Mouse (Mus musculus) megakaryocyte, adult 5-6 weeks (primary cell): ENCODE measurements around the gene Lrrc42. TPM values are rescaled to one million over a fixed set of nuclear protein-coding genes. Genes with fewer than 3 reads are reported as not detected.

Source experiments
- ATAC-seq: 2 replicates; pipeline ENCODE4 v1.8.0; 2016; ENCODE audit warnings: mild to moderate bottlenecking, inconsistent platforms; ENCODE audit not compliant: poor library complexity, severe bottlenecking
- total RNA-seq, 2 experiments: library from RNA; stranded (forward) in 1 of 2; stranded (reverse) in 1 of 2; fragments of 153-499, 151-499 nt in 1 of 2; fragments of 221-1000, 200-1000 nt in 1 of 2; gene quantifications; 2 replicates each; pipeline versions ENCODE4 v1.2.3 to v1.2.4; 2015 to 2017

Lrrc42 gene
- total RNA-seq (2015) (11.0 and 14.4 TPM in 2 replicates), total RNA-seq (2017) (3.2 and 16.3 TPM in 2 replicates)

DNA sequence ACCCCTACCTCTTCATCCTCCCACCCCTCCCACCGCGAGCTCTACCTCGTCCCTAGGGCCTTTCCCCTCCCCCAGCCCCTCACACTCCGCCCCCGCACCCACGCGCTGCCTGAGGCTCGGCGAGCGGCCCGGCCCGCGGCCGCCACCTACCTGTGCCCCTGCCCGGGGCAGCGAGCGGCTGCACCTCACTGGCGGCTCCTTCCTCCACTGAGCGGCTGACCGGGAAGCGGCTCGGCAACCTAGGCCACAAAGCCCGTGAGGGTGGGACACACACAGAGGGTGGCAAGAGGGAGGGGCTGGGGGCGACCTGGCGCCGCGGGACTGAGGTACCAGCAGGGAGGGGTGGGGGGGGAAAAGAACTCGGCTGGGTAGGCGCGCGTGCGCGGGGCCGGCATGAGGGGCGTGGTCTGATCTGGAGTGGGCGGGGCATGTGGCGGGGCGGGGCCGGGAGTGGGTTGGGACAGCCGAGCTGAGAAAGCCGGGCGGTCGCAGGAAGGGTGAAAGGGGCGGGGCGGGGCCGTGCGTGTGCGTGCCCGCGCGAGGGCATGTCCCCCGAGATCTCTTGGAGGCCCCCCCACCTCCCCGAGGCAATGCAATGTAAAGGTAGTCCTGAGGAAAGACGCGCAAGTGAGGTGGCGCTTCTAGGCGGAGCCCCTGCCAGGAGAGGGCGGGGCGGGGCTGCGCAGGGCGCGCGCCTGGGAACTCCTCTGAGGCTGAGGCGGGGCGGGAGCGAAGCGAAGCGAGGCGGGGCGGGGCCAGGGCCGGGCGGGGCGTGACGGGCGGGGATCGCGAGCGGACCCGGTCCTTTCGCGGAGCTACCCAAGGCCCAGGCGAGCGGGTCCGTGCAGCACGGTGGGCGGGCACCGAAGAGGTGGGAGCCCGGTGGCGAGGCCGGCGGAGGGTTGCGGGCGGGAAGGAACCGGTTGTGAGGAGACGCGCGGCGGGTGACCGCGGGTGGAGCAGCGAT is at the start of gene Lrrc42, which contains the start of gene Hspb11:
Lrrc42 (minus strand) TSS at position 408 of the 967 bp plus-strand sequence.
Hspb11 (plus strand) TSS at position 469 of the 967 bp plus-strand sequence.
- ATAC-seq: peak; percentile 91

DNA sequence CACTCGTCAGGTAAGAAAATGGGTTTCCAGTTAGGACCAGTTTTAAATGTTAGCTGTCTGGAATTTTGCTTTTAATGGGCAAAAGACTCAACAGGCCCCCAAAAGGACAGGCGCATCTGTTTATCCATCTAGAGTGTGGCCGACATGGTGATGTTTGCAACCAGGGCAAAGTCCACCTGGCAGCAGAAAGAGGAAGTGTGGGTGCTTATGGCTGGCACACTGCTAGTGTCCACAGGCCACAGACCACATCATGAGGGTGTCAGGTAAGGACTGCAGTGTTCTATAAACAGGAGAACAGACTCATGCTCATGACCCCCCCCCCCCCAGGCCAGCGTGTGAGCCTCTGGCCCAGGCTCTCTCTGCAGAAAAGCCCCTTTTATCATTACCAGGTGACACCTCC is 49.5 kb upstream of the Lrrc42 start:
- ATAC-seq: peak; percentile 68

- no peak for ATAC-seq
Measured at GRCm38 (mm10) chr4:107302221-107302620, 48.9 kb upstream of the Lrrc42 start.

- no peak for ATAC-seq
Measured at GRCm38 (mm10) chr4:107300902-107301555, 47.7 kb upstream of the Lrrc42 start.

DNA sequence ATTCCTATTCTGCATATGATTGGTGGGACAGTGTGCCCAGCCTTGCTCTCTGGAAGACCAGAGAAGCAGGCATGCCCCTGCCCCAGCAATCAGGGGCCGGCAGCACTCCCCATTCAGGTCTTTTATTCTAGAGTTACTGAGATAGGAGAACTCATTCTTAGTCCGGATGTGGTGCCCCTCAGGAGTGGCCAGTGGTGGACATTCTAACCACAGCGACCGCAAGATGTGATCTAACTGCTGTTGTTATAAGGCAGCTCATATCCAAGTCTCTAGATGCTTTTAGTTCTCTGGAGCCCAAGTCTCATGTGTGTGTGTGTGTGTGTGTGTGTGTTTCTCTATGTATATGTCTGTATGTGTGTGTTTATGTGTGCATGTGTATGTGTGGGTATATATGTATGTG is 47.0 kb upstream of the Lrrc42 start:
- peak; percentile 64 for ATAC-seq

DNA sequence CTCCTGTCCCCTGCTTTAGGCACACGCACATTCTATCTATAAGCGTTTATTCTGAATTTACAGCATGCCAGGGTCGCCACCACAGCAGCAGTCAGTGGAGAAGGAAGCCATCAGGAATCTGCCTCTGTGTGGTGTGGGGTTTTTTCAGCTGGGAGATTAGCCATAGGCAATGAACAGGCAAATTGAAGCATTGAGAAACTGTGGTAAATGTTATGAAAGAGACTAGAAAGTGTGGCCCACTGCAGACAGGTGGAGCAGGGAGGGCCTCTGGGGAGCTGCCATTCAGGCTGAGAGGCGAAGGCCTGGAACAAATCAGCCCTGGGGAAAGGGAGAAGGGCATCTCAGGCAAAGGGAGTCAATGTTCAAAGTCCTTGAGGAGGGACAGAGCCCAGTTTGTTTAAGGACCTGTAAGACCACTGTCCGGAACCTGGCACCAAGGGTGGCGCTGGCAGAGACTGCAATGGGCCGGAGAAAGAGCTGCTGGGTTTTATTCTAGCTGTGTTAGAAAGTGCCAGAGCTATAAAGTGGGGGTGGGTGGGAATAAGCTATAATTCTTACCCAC is 46.5 kb upstream of the Lrrc42 start:
- peak; percentile 43 for ATAC-seq

- no peak for ATAC-seq
Measured at GRCm38 (mm10) chr4:107298071-107298606, 44.8 kb upstream of the Lrrc42 start.

DNA sequence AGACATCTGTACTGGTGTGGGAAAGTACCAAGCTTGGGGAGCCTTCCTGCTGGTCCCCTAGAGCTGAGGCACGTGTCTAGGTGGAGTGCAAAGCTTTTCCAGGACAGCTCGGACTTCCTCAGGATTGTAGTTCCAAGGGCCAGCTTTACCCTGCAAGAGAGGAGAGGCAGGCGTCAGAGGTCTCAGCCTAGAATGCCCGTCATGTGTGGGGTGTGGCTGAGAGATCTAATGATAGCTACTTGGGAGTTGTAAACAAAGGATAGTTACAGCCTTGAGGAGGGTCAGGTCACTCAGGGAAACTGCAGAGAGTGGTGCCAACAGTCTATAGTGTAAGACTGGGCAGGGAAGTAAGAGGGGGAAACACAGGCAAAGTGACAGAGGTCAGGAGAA is 38.9 kb upstream of the Lrrc42 start:
- no peak for ATAC-seq

- no peak for ATAC-seq
Measured at GRCm38 (mm10) chr4:107291611-107292272, 38.4 kb upstream of the Lrrc42 start.

GRCm38 (mm10) chr4:107287517-107287916 is 34.2 kb upstream of the Lrrc42 start:
- ATAC-seq: no peak

GRCm38 (mm10) chr4:107286386-107286785 is 33.1 kb upstream of the Lrrc42 start:
- no peak for ATAC-seq

GRCm38 (mm10) chr4:107285446-107286200 is 32.3 kb upstream of the Lrrc42 start:
- ATAC-seq: peak; percentile 99

DNA sequence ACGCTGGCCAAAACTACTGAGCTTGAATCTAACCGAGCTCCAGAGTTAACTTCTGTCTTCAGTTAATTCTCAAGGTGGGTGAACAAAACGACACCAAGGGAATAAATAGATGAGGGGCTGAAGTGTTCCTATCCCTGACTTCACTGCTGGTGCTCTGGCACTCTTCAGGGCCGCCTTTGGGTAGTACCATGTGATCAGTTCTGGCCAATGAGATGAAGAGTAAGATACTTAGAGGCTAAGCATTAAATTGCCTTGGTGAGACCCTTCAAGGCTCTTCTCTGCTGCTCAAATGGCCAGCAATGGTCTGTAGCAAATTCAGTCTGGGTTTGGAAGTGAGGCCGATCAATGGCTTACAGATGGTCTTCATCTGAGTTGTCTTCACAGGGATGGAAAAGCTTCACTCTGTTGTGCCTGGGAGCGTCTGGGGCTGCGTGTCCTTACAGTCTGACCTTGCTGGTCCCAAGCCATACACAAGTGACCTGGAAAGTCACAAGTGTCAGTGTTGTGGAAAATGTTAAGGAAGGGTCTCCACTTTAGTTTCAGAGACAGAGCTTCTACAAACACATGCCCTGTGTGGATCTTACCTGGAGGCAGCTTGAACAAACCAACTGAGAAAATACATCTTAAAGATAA is 27.6 kb upstream of the Lrrc42 start:
- ATAC-seq: no peak

DNA sequence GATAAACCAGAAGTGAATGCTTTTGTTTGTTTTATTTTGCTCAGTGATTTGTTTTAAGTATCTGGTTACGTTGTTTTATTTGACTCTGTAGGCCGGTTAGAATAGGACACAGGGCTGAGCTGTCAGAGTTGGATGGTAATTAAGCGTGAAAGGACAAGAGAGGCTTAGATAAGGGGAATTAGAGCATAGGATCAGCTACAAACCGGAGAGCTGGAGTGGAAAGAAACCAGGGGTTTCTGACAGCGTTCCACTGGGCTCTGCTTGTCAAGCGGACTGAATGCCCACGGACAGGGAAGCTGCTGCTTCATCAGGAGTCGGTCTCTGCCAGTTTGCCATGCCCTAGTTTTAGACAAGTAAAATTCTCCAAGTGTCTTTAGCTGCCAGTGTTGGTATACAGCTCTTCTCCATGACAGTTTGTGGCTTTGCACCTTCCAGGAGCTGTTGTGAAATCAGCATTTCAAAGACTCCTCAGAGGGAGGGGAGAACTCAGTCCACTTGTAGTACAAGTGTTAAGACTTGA is 24.9 kb upstream of the Lrrc42 start:
- ATAC-seq: no peak

DNA sequence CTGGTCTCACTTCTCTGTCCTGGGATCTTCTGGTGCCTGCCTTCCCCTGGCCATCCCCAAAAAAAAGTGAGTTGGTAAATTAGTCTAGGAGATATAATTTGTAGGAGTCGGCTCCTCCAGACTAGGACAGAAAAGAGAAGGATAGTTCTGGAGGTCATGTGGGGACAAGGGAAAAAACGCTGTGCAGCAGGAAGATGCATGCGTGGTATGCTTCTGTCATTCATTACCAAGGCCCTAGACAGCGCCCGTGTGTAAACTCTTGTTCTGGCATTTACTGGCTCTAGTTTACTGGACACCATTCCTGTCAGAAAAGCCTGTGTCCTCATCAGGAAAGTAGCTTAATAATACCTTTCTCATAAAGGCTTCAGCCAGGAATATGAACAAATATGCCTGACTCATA is 21.2 kb upstream of the Lrrc42 start:
- no peak for ATAC-seq

DNA sequence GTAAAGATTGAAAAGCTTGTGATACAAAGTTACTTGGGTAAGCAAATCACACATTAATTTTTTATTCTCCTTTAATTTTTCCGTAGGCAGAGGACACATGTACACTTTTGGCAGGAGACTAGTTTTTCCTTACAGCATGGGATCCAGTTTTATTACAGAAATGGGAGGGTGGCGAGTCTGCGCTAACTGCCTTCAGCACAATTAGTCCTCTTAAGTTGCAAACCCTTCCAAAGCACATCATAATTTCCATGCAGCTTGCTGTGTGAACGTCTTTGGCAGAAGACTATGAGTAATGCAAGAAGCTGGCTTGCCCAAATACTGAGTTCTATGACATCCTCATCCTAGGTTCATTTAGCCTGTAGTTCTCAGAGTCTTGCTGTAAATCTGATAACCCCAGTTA is 20.4 kb upstream of the Lrrc42 start:
- ATAC-seq: no peak

GRCm38 (mm10) chr4:107260001-107260400 is 6.7 kb upstream of the Lrrc42 start:
- ATAC-seq: no peak

- no peak for ATAC-seq
Measured at GRCm38 (mm10) chr4:107254414-107254813, 1.1 kb upstream of the Lrrc42 start.

DNA sequence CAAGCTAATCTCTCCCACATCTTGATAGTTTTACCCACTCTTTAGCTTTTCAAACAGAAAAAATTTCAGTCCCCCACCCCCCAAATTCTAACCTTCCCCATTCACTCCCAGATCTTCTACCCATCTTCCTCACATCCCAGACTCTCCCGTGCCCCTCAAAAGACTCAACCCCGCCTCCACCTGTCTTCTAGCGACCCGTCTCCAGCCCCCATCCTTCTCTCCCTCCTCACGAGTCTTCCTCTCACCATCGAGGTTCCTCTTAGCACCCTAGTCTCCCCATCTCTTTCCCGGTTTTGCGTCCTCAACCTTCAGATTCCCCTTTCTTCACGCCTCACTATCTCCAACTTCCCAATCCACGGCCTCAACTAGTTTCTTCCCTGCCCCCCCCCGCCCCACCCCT is 810 bp downstream of the Lrrc42 start:
- no peak for ATAC-seq
